Mouse (Mus musculus) T-helper 17 cell (primary cell): ENCODE measurements at regions not wholly inside any gene's neighbourhood (a gene's known extent, or its start where the extent isn't known, plus 50 kb on each side); places are given as distances from the start of the nearest gene placed in this dataset.

ENCODE experiments used
- in situ Hi-C, 2 experiments: fragments of 300-600 bp; cut with MboI, MseI; formaldehyde crosslinking; loops; 1 replicate in 1 of 2; 2 replicates in 1 of 2; pipeline ENCODE4 v1.15.1; 2025; ENCODE audit warnings: high pct_unique_total_duplicates in 2 of 2

DNA sequence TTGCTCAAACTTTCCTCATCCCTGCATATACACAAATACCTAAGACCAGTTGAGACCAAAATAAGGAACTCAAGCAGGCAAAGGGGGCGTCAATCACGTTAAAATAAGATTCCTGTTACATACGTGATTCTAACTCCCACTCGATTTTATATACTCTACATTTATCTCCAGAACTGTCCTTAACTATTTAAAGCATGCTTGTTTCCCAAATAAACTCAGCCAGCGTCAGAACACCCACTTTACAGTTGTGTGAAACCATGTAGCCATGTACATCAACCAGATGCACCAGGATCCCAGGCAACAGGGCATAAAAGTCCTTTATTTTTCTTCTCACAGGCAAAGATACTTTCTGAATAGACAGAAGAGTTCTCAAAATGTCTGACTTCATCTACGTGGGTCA is 61.5 kb downstream of the Ccna1 start:
- in situ Hi-C loops = no loop called here

GRCm38 (mm10) chr3:54990073-54990472 is 65.2 kb downstream of the Ccna1 start:
- in situ Hi-C loops = no loop called here

DNA sequence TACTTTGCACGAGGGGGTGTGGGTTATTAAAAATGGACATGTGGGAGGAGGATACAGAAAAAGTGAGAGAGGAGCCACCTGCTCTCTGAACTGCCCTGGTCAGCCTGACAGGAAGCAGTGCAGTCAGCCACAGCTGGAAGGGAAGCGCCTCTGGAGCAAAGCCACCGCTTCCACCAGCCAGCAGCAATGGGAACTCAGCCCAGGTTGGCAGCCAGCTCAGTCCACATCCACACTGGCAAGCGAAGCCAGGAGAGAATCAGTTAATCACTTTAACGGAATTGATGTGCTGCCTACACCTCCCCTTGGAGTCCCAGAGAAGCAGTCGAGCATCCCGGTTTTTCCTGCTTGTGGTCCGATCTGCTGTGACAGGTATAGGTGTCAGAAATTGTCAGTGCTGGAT is 65.9 kb downstream of the Ccna1 start:
- in situ Hi-C loops = no loop called here

GRCm38 (mm10) chr3:54981488-54981887 is 65.8 kb upstream of the Sertm1 start:
- in situ Hi-C loops = no loop called here

GRCm38 (mm10) chr3:54980312-54980711 is 64.6 kb upstream of the Sertm1 start:
- in situ Hi-C loops = no loop called here

- in situ Hi-C loops = loop anchor here in 1 of 2 experiments (5.0 to 25.0 kb wide), 2 partner anchors 78 to 1747 kb away; no protein-coding TSS in a partner anchor
These were observed 49.8 kb upstream of the Sertm1 start for GRCm38 (mm10) chr3:54965512-54965911.
